Mouse (Mus musculus): Measurements from ENCODE around the gene Rex1bd. TPM values are rescaled to one million over a fixed set of nuclear protein-coding genes. Genes with fewer than 3 reads are reported as not detected.

Gene Rex1bd
- total RNA-seq, 1 experiment from 2014 or later: 29.8 TPM

GRCm38 (mm10) chr8:70463306-70463705, 43.2 kb downstream of the Rex1bd start:
- ATAC-seq (ENCODE audit: extremely low read depth, insufficient number of reproducible peaks, low FRiP score, poor library complexity, severe bottlenecking): no peak

DNA sequence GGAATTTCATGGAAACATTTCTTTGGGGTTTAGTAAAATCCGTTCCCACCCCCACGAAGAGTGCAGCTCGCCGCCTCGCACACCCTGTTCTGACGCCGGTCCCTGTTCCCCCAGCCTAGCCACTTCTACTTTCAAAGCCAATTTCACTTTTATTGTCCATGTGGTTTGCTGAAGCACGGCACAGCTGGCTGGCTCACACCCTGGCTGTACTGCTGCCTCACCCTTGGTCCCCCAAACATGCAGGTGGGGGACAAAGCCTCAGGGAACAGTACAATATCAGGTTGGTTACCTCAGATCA, 44.1 kb downstream of the Rex1bd start:
- no peak for ATAC-seq (ENCODE audit: extremely low read depth, insufficient number of reproducible peaks, low FRiP score, poor library complexity, severe bottlenecking)

DNA sequence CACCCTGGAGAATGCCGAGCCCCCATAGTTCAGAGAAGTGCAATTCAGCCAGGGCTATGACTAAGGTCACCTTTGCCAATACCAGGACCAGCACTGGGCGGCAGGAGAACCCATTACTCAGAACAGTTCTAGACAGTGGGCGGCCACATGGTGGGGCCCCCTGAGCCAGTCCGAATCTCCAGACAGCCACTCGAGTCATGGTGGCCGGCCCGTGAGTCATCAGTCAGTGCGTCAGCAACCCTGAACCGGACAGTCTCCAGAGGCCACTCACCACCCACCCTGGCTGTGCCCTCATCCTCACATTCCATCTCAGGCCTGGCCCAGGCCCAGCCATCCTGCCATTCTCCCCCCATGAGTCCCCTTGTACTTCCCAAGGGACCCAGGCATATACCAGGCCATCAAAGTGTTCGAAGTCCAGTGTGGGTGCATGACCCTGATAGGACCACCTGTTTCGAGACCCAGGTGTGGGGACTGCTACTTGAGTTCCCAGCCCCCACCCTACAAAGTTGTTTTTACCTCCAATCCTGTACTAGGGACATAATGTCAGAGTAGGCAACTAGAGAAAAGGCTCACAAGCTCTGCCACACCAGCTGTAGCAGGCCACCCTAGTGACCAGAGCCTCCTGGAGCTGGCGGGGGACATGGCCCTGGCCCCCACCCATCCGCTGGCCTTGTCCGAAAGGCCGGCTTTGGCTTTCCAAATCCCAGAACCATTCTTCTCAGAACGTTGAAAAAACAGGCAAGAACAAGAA, 44.6 kb downstream of the Rex1bd start:
- ATAC-seq (ENCODE audit: extremely low read depth, insufficient number of reproducible peaks, low FRiP score, poor library complexity, severe bottlenecking): no peak

GRCm38 (mm10) chr8:70460606-70461005, 45.9 kb downstream of the Rex1bd start:
- ATAC-seq (ENCODE audit: extremely low read depth, insufficient number of reproducible peaks, low FRiP score, poor library complexity, severe bottlenecking): no peak

GRCm38 (mm10) chr8:70460199-70460598, 46.4 kb downstream of the Rex1bd start:
- no peak for ATAC-seq (ENCODE audit: extremely low read depth, insufficient number of reproducible peaks, low FRiP score, poor library complexity, severe bottlenecking)

- ATAC-seq (ENCODE audit: extremely low read depth, insufficient number of reproducible peaks, low FRiP score, poor library complexity, severe bottlenecking): no peak
These were observed 46.9 kb downstream of the Rex1bd start for GRCm38 (mm10) chr8:70459636-70460035.

GRCm38 (mm10) chr8:70458462-70458861, 48.1 kb downstream of the Rex1bd start:
- ATAC-seq (ENCODE audit: extremely low read depth, insufficient number of reproducible peaks, low FRiP score, poor library complexity, severe bottlenecking): no peak

DNA sequence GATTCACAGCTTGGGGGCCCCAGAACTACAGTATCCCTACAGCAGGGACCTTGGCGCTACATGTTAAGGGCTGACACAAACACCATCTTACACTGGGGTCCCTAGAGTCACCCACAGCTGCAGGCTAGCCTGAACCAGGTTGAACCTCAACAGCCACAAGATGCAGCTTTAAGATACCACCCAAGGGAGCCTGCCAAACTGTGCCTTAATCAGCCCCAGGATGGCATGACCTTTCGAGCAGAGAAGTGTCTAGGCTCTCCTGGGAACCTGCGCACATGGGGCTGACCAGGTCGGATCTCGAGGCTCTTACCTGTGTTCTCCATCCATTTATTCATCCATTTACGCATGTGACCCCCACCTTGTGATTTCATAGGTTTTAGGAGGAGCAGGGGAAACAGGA, 48.7 kb downstream of the Rex1bd start:
- ATAC-seq (ENCODE audit: extremely low read depth, insufficient number of reproducible peaks, low FRiP score, poor library complexity, severe bottlenecking): no peak

DNA sequence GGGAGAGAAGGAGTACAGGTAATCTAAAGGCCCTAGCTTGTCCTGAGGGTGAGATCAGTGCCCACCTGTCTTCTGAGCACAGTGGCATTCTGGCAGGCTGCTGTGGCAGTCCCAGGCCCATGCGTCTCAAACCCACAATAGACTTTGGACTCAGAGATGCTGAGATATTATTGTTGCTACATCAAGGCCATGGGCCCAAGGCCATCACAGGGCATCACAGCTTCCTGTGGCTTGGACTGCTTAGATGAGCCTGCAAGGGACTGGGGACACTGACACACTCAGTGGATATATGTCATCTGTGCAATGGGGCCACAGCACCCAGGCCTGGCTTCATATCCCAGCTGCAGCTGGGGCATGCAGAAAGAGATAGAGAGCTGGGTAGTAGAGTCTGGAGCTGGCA, 49.6 kb downstream of the Rex1bd start:
- ATAC-seq (ENCODE audit: extremely low read depth, insufficient number of reproducible peaks, low FRiP score, poor library complexity, severe bottlenecking): no peak

Other genes starting within 250 kb of the Rex1bd start
- 4.4 and 6.3 TPM in 2 replicates for gene Homer3, start 223.9 kb downstream of the Rex1bd start, total RNA-seq (2017)
- gene Ddx49, start 204.3 kb downstream of the Rex1bd start, total RNA-seq (2017): 50.1 and 57.6 TPM in 2 replicates
- gene Cope, start 204.2 kb downstream of the Rex1bd start, total RNA-seq (2017): 67.8 and 67.9 TPM in 2 replicates
- gene Cers1, start 191.0 kb downstream of the Rex1bd start, total RNA-seq (2017): not detected in 2 replicates
- gene Gdf1, start 176.9 kb downstream of the Rex1bd start, total RNA-seq (2017): not detected in 2 replicates
- 34.0 and 36.8 TPM in 2 replicates for gene Upf1, start 153.5 kb downstream of the Rex1bd start, total RNA-seq (2017)
- gene Comp, start 133.2 kb downstream of the Rex1bd start, total RNA-seq (2017): 1.0 TPM in 1 of 2 replicates, not detected in the other
- gene Crtc1, start 67.2 kb downstream of the Rex1bd start, total RNA-seq (2017): 5.2 and 8.4 TPM in 2 replicates
- gene Klhl26, start 29.8 kb downstream of the Rex1bd start, total RNA-seq (2017): 5.0 and 5.8 TPM in 2 replicates
- not detected in 2 replicates for gene Tmem59l, start 19.4 kb downstream of the Rex1bd start, total RNA-seq (2017)
- gene Crlf1, start 13.6 kb downstream of the Rex1bd start, total RNA-seq (2017): not detected in 2 replicates
- gene Uba52, start 4.0 kb upstream of the Rex1bd start, total RNA-seq (2017): 720 and 1,162 TPM in 2 replicates
- 185 and 192 TPM in 2 replicates for gene Fkbp8, start 21.0 kb upstream of the Rex1bd start, total RNA-seq (2017)
- gene Kxd1, start 21.2 kb upstream of the Rex1bd start, total RNA-seq (2017): 47.4 and 51.6 TPM in 2 replicates
- gene Ell, start 32.7 kb upstream of the Rex1bd start, total RNA-seq (2017): 38.8 and 40.6 TPM in 2 replicates
- 51.3 and 51.4 TPM in 2 replicates for gene Isyna1, start 87.6 kb upstream of the Rex1bd start, total RNA-seq (2017)
- 31.3 and 45.8 TPM in 2 replicates for gene Ssbp4, start 102.1 kb upstream of the Rex1bd start, total RNA-seq (2017)
- gene Lrrc25, start 109.4 kb upstream of the Rex1bd start, total RNA-seq (2017): 54.1 and 63.7 TPM in 2 replicates
- gene Gdf15, start 125.7 kb upstream of the Rex1bd start, total RNA-seq (2017): not detected in 2 replicates
- 4.4 and 7.7 TPM in 2 replicates for gene Pgpep1, start 153.6 kb upstream of the Rex1bd start, total RNA-seq (2017)
- 103 and 134 TPM in 2 replicates for gene Lsm4, start 166.5 kb upstream of the Rex1bd start, total RNA-seq (2017)
- gene Jund, start 192.2 kb upstream of the Rex1bd start, total RNA-seq (2017): 316 and 319 TPM in 2 replicates
- 2.4 and 2.8 TPM in 2 replicates for gene Iqcn, start 196.7 kb upstream of the Rex1bd start, total RNA-seq (2017)
- not detected in 2 replicates for gene Gm3336, start 211.8 kb upstream of the Rex1bd start, total RNA-seq (2017)
- gene Pde4c, start 217.0 kb upstream of the Rex1bd start, total RNA-seq (2017): 2.2 and 2.4 TPM in 2 replicates
- 5.2 and 5.5 TPM in 2 replicates for gene Rab3a, start 247.9 kb upstream of the Rex1bd start, total RNA-seq (2017)